Comparison of ENCODE assay signal across 8 mouse cellular contexts in the genomic region with DNA sequence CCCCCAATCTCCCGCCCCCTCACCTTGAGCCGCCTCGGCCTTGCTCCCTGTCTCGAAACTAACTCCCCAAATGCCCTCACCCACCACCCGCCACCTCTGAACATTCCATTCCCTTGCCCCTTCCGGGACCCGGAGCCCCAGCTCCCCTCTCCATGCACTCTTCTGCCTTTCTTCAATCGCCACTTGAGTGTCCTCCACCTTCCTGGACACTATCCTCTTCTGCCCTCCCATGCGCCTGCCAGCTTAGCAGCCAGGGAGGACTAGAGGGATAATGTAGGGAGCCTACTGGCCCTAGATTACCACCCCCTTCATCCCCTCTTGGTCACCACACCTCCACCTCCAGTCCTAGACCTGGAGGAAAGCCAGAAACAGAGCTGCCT.
A peak's percentile ranks its signal among the peaks of the same experiment; 100 is the strongest.
DNase-seq lines count a peak whose midpoint lies in the region; ATAC-seq and TF ChIP-seq lines count a peak whose summit lies in the region.

No protein-coding gene starts in this region.

- H3K9me3 ChIP-seq in limb, embryonic 13.5 days, result no peaks in the 10 kb centered on the region
- H3K9me3 ChIP-seq in stomach, postnatal 0 days (ENCODE audit: control insufficient read depth, low read length), result no peaks in the 10 kb centered on the region

- peaks cover 29% of the 10 kb centered on the region for H3K4me1 ChIP-seq in limb, embryonic 13.5 days
- H3K4me1 ChIP-seq in stomach, postnatal 0 days (replicated peaks; ENCODE audit: control insufficient read depth, insufficient read depth), result no peaks in the 10 kb centered on the region

- H3K4me2 ChIP-seq in limb, embryonic 13.5 days (replicated peaks), result peak overlapping the region; percentile 66
- peak overlapping the region; percentile 69 for H3K4me2 ChIP-seq in stomach, postnatal 0 days (replicated peaks; ENCODE audit: low read depth)

- ATAC-seq in frontal cortex, adult (ENCODE audit: low TSS enrichment), result 0 out of 2 replicates have a peak, but pooled peaks have one; percentile 3
- 0 out of 2 replicates have a peak, but pooled peaks have one; percentile 10 for ATAC-seq in limb, embryonic 13.5 days (ENCODE audit: low FRiP score, low read depth)
- peak; percentile 27; the same call in 1 of the 2 replicates for ATAC-seq in stomach, postnatal 0 days (ENCODE audit: low FRiP score, low TSS enrichment)
- no peak for ATAC-seq in erythroblast, adult 5-6 weeks (replicated peaks; ENCODE audit: low FRiP score, poor library complexity, severe bottlenecking)

- peaks cover 94% of the 10 kb centered on the region for H3K27me3 ChIP-seq in limb, embryonic 13.5 days
- no peaks in the 10 kb centered on the region for H3K27me3 ChIP-seq in stomach, postnatal 0 days (ENCODE audit: control insufficient read depth, insufficient read depth, low read length)

- H3K36me3 ChIP-seq in limb, embryonic 13.5 days, result no peaks in the 10 kb centered on the region
- H3K36me3 ChIP-seq in stomach, postnatal 0 days (ENCODE audit: control insufficient read depth, insufficient read depth, low read length), result no peaks in the 10 kb centered on the region

- peak overlapping the region; percentile 56 for H3K9ac ChIP-seq in limb, embryonic 13.5 days
- peak overlapping the region; percentile 54 for H3K9ac ChIP-seq in stomach, postnatal 0 days (ENCODE audit: low read length)

- WGBS in limb, embryonic 13.5 days, result 9% methylated on average over 9 of the region's 9 CpGs
- WGBS in stomach, postnatal 0 days, result 9% methylated on average over 8 of the region's 9 CpGs

- H3K4me3 ChIP-seq in limb, embryonic 13.5 days, result peak overlapping the region; percentile 44
- H3K4me3 ChIP-seq in stomach, postnatal 0 days (ENCODE audit: low read depth, low read length), result peak overlapping the region; percentile 44

- no peak for DNase-seq in frontal cortex, postnatal 10 days (ENCODE audit: low spot score in 2 of 2)
- DNase-seq in retina, postnatal 1 day, result peak; percentile 34
- DNase-seq in retina, embryonic 14.5 days (ENCODE audit: low spot score), result no peak
- DNase-seq in stomach, postnatal 0 days (ENCODE audit: low spot score), result no peak
- DNase-seq in thymus, postnatal 0 days (ENCODE audit: low spot score), result no peak

- no peak for TF ChIP-seq CTCF in stomach, postnatal 0 days (IDR thresholded peaks at IDR 0.05; ENCODE audit: low read depth)

- peak overlapping the region; percentile 69 for H3K27ac ChIP-seq in limb, embryonic 13.5 days
- H3K27ac ChIP-seq in stomach, postnatal 0 days (replicated peaks), result no peak overlapping the region

- no peak for TF ChIP-seq EP300 in stomach, postnatal 0 days (optimal IDR thresholded peaks at IDR 0.05)
